Mouse (Mus musculus): ENCODE data around the gene Phf21a.
A peak's percentile ranks its signal among the peaks of the same experiment; 100 is the strongest.

Phf21a gene

GRCm38 (mm10) chr2:92362571-92363228 is 269.8 kb downstream of the Phf21a start:
- no peak for DNase-seq (ENCODE audit: low read depth)

GRCm38 (mm10) chr2:92364086-92364485 is 271.2 kb downstream of the Phf21a start:
- no peak for DNase-seq (ENCODE audit: low read depth)

GRCm38 (mm10) chr2:92365568-92365967 is 272.7 kb downstream of the Phf21a start:
- no peak for DNase-seq (ENCODE audit: low read depth)

GRCm38 (mm10) chr2:92367383-92368029 is 274.6 kb downstream of the Phf21a start:
- no peak for DNase-seq (ENCODE audit: low read depth)

- DNase-seq (ENCODE audit: low read depth) = no peak
These were observed 277.5 kb downstream of the Phf21a start for GRCm38 (mm10) chr2:92370375-92370774.

- DNase-seq (ENCODE audit: low read depth) = peak; percentile 38
These were observed 278.2 kb downstream of the Phf21a start for GRCm38 (mm10) chr2:92370821-92371805.

- DNase-seq (ENCODE audit: low read depth) = no peak
These were observed 279.2 kb downstream of the Phf21a start for GRCm38 (mm10) chr2:92371971-92372690.

GRCm38 (mm10) chr2:92372767-92373436 is 280.0 kb downstream of the Phf21a start:
- no peak for DNase-seq (ENCODE audit: low read depth)

GRCm38 (mm10) chr2:92373437-92373813 is 280.5 kb downstream of the Phf21a start:
- DNase-seq (ENCODE audit: low read depth) = peak; percentile 39

- DNase-seq (ENCODE audit: low read depth) = peak; percentile 66
These were observed 281.6 kb downstream of the Phf21a start, which contains the start of the genes Pex16 and Large2 for GRCm38 (mm10) chr2:92374514-92374913. TSS of gene Pex16 (plus strand) at chr2:92374676. TSS of gene Large2 (minus strand) at chr2:92374869.

- peak; percentile 96 for DNase-seq (ENCODE audit: low read depth)
These were observed 282.2 kb downstream of the Phf21a start for GRCm38 (mm10) chr2:92375099-92375623.

- DNase-seq (ENCODE audit: low read depth) = peak; percentile 35
These were observed 282.9 kb downstream of the Phf21a start for GRCm38 (mm10) chr2:92375788-92376187.

- no peak for DNase-seq (ENCODE audit: low read depth)
These were observed 283.4 kb downstream of the Phf21a start for GRCm38 (mm10) chr2:92376300-92376699.

GRCm38 (mm10) chr2:92377320-92377719 is 284.4 kb downstream of the Phf21a start:
- no peak for DNase-seq (ENCODE audit: low read depth)

- no peak for DNase-seq (ENCODE audit: low read depth)
These were observed 287.0 kb downstream of the Phf21a start for GRCm38 (mm10) chr2:92379783-92380494.

GRCm38 (mm10) chr2:92380495-92381050 is 287.7 kb downstream of the Phf21a start:
- no peak for DNase-seq (ENCODE audit: low read depth)

GRCm38 (mm10) chr2:92381161-92381560 is 288.2 kb downstream of the Phf21a start:
- DNase-seq (ENCODE audit: low read depth) = no peak

- no peak for DNase-seq (ENCODE audit: low read depth)
These were observed 289.1 kb downstream of the Phf21a start, which contains the start of gene 1700029I15Rik for GRCm38 (mm10) chr2:92381901-92382588. TSS of gene 1700029I15Rik (plus strand) at chr2:92382538.

GRCm38 (mm10) chr2:92382759-92383158 is 289.8 kb downstream of the Phf21a start:
- no peak for DNase-seq (ENCODE audit: low read depth)

All from naive thymus-derived CD4-positive, alpha-beta T cell, adult 2 months (primary cell).